Mouse (Mus musculus) splenic B cell, adult 2 months (primary cell): ENCODE data around the gene Cgnl1.

ENCODE experiments used
- DNase-seq: peaks from one replicate; pipeline ENCODE4 v3.0.0-alpha.2; 2011; ENCODE audit warnings: low read depth, low spot score
- H3K27me3 ChIP-seq: 2 replicates; pipeline ENCODE4 v1.6.1; 2012; ENCODE audit warnings: mild to moderate bottlenecking, low read length, moderate library complexity, mixed read lengths; ENCODE audit not compliant: control insufficient read depth, poor library complexity, insufficient read depth, severe bottlenecking
- H3K36me3 ChIP-seq: 2 replicates; pipeline ENCODE4 v1.6.1; 2012; ENCODE audit warnings: mild to moderate bottlenecking, low read length, moderate library complexity, mixed read lengths; ENCODE audit not compliant: control insufficient read depth, poor library complexity, insufficient read depth, severe bottlenecking

The Cgnl1 gene

DNA sequence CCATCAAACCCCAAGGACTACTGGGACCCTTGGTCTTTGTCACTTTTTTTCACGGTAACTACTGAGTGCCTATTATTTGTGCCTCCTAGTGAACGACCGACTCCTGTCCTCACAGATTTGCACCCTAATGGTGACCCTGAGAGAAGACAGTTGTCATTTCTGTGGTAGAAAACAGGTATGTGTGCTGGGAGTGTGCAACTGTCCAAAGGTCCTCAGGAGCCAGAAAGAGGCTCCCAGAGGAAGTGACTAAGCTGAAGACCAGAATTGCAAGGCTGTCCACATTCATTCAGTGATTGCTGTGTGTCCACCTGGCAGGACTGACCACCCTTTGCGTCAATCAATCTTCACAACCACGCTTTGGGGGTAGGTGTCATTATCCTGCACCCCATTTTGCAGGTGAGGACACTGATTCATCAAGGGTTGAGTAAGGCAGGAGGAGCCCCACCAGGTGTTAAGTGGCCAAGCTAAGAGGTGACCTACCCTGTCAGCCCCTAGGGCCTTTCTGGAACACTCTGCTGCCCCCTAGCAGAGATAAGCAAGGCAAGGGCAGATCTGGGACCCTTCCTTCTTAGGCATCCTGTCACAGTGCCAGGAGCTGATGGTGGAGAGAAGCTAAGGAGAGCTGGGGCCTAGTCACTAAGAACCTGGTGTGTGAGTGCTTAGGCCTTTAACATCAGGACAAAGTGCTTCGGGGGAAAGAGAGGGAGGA lies 178.7 kb downstream of the Cgnl1 start:
- H3K27me3 ChIP-seq = no peaks in the 10 kb centered on the region
- peak; percentile 27 for DNase-seq
- H3K36me3 ChIP-seq = no peaks in the 10 kb centered on the region

DNA sequence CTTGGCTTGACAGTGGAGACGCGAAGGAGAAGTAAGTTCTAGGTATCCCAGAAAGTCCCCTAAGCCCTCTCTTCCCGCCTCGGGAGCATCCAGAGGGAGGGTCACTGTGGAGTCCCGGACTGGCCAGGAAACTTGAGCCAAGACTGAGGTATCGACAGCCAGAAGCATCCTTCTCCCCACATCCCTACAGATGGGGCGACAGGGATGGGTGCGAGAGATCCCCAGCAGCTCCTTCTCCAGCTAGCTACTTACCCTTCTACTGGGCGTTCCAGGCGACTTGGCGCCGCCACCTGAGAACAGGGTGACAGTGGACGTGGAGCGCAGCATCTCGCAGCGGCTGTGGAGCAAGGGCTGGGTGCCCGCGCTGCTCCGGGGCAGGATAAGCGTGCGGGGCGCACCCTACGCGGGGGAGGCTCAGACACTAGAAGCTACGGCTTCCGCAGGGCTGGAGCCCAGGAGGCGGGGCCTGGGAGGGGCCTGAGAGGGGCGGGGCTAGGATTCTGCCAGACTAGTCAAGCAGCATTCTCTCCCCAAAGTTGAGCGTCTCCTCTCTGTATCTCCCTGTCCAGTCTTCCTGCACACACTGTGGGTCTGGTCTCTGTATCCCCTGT lies 179.4 kb downstream of the Cgnl1 start, which contains the start of gene Myzap:
Gene Myzap (minus strand): TSS at position 423 of the 611 bp plus-strand sequence.
- DNase-seq = peak; percentile 88
- H3K36me3 ChIP-seq = no peaks in the 10 kb centered on the region; the same call in 1 of the 2 replicates
- H3K27me3 ChIP-seq = no peaks in the 10 kb centered on the region

DNA sequence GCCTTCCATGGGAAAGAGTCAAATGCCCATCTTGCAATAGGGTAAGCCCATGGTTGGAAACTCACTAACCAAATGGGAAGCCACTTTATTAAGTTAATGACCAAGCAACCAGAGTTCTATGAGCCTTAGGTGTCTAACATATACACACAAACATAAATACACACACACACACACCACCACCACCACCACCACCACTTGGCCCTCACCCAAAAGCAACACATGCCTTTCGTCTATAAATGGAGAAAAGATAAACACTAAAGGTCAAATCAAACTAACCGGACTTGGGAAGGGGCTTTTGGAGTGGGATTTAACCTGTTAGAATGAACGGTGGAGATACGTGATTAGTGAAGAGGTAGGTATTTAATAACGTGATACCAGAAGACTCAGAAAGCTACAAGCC lies 180.3 kb downstream of the Cgnl1 start:
- no peak for DNase-seq
- Histone ChIP-seq H3K36me3 (no peaks in the 10 kb centered on the region; the same call in 1 of the 2 replicates), H3K27me3 (no peaks in the 10 kb centered on the region)

DNA sequence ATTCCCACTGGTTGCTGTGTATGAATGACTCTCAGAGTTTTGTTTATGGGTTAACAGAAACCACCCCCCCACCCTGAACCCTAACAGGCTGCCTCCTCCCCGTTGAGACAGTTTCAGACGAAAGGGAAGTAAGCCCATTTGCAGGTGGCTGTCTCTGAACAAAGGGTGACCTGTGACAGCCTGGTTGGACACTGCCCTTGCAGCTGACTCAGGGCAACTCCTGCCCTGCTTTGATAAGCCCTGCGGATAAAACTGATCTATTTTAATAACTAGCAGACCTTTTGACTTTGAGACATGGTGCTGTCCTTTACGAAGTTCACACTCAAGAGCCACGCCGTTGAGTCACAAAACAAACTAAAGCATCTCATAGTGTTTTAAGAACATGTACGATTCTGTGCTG lies 181.6 kb downstream of the Cgnl1 start:
- H3K36me3 ChIP-seq = no peaks in the 10 kb centered on the region; the same call in 1 of the 2 replicates
- no peaks in the 10 kb centered on the region for H3K27me3 ChIP-seq
- DNase-seq = peak; percentile 60

DNA sequence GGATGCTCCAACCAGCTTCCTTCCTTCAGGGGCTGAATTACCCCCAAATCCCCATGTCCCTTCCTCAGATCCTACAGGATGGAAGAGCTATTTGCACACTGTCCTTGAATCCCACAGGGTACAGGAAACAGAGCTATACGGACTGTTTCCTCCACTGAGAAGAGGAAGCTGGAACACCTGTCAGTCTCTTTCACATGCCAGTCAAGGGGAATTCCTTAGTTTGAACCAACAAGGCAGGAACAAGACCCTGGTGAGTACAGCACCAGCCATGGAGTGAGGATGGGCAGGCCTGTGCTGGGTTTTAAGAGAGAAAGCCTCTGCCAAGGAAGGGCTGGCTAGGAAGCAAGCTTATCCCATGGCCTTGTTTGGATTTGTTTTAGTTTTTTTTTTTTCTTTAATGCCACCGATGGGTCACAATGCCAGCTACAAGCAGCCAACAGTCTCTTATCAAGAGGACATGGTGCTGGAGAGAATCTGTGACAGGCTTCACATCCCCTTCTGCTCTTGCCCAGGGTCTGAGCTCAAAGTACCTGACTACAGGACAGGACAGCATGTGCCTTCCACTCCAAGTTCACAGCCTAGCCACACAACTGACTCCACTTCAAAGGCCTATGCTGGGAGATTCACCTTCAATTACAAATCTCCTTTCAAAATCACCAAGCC lies 182.3 kb downstream of the Cgnl1 start:
- DNase-seq = peak; percentile 39
- no peaks in the 10 kb centered on the region; the same call in 1 of the 2 replicates for H3K36me3 ChIP-seq
- H3K27me3 ChIP-seq = no peaks in the 10 kb centered on the region

DNA sequence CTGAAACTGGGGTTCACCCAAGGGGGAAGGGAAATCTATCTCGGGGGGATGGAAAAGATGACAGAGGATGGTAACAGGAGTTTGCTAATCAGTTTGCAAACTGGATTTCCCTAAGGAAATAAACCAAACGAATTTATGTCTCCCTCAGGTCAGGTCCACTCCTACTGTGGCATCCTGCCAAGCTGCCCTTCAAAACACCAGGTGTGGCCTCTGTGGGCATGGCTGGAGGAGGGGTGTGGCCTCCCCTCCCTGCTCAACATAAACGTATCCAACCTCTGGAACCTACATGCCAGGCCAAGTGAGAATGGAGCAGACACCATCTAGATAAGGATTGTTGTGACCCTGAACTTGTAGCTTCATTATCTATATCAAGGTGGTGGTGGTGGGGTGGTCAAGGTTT lies 185.0 kb downstream of the Cgnl1 start:
- Histone ChIP-seq H3K27me3 (no peaks in the 10 kb centered on the region), H3K36me3 (no peaks in the 10 kb centered on the region; the same call in 1 of the 2 replicates)
- DNase-seq = no peak

DNA sequence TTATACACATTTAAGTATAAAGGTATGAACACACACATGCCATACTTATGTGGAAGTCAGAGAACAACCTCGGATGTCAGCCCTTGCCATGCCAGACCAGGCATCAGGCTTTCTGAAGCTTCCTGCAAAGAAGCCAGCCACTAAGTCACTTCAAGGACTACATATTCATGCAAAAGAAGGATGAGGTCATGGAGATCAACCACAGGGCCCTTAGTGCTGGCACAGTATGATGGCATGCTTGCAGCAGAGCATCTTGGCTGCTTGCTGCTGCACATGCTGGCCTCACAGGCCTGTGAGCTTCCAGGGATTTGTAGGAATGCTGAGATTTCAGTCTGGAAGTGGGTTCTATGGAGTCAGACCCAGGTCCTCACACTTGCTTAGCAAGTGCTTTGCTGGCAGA lies 188.6 kb downstream of the Cgnl1 start:
- Histone ChIP-seq H3K36me3 (no peaks in the 10 kb centered on the region; the same call in 1 of the 2 replicates), H3K27me3 (no peaks in the 10 kb centered on the region)
- DNase-seq = no peak

DNA sequence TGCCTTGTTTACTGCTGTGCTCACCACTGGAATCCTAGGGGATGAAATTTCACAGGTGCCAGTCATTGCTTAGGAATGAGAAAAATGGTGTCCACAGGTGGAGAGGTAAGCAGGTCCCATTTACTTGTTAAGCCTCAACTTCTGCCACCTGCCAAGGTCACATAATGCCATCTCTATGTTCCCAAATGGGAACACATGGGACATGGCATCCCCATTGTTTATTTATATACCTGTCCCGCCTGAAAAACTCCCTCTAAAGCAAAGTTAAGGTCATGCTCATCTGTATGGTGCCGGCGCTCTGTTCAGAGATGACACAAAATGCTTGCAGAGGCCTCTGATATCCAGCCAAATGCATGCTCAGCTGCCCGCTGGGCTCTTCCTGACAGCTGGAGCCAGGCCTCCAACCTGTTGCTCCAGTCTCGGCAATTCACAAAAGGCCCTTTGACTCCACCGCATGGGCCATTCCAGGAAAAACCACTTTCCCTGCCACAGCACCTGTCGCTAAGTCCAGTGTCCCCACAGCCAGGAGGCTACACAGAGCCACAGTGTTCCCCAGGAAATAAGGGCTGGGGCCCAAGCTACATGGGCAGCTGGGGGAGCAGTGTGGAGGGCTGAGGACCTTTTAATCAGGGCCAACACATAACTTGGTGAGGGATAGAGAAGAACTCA lies 192.4 kb downstream of the Cgnl1 start:
- DNase-seq = no peak
- H3K36me3 ChIP-seq = no peaks in the 10 kb centered on the region
- H3K27me3 ChIP-seq = no peaks in the 10 kb centered on the region
